Mouse (Mus musculus): ENCODE results near the gene Ahr. TPM values are rescaled to one million over a fixed set of nuclear protein-coding genes. Genes with fewer than 3 reads are reported as not detected.

Ahr gene
- 12.3 TPM for total RNA-seq (2023)

GRCm38 (mm10) chr12:35534754-35535236, at the start of gene Ahr:
Gene Ahr (minus strand): TSS chr12:35535038.

All from CD4-positive naive resting alpha-beta T cell, adult 76 days (primary cell).